8 mouse cellular contexts compared by ENCODE assay signal in genomic region chr8:106010748-106011642, GRCm38 (mm10). TPM values are rescaled to one million over a fixed set of nuclear protein-coding genes. Genes with fewer than 3 reads are reported as not detected.
DNase-seq lines count a peak whose midpoint lies in the region; ATAC-seq and TF ChIP-seq lines count a peak whose summit lies in the region.

No protein-coding gene starts in this region.

- ATAC-seq in heart, embryonic 12.5 days (ENCODE audit: insufficient number of reproducible peaks, low FRiP score): peak; percentile 92
- ATAC-seq in kidney, postnatal 0 days (replicated peaks; ENCODE audit: low FRiP score, low read depth): peak; percentile 93
- ATAC-seq in liver, embryonic 11.5 days (replicated peaks; ENCODE audit: low FRiP score): peak; percentile 87
- peak; percentile 95 for ATAC-seq in stomach, embryonic 14.5 days (ENCODE audit: insufficient number of reproducible peaks, insufficient read depth, low FRiP score, low read depth)

- DNase-seq in brain, embryonic 14.5 days (ENCODE audit: low read depth): peak; percentile 98
- peak; percentile 97 for DNase-seq in kidney, postnatal 0 days (ENCODE audit: low spot score)
- DNase-seq in liver, embryonic 11.5 days (ENCODE audit: low spot score): peak; percentile 93
- peak; percentile 91 for DNase-seq in naive thymus-derived CD4-positive, alpha-beta T cell, adult 2 months (ENCODE audit: low read depth)

- no peaks in the 10 kb centered on the region for H3K27me3 ChIP-seq in C2C12 (ENCODE audit: control insufficient read depth, insufficient read depth, insufficient read length)
- H3K27me3 ChIP-seq in erythroblast, embryonic 14.5 days (ENCODE audit: control insufficient read depth): no peaks in the 10 kb centered on the region
- H3K27me3 ChIP-seq in heart, embryonic 12.5 days (replicated peaks): no peaks in the 10 kb centered on the region
- no peaks in the 10 kb centered on the region for H3K27me3 ChIP-seq in kidney, postnatal 0 days (ENCODE audit: insufficient read depth, low read length)
- H3K27me3 ChIP-seq in liver, embryonic 11.5 days (replicated peaks; ENCODE audit: control insufficient read depth, insufficient read depth, low read length): no peaks in the 10 kb centered on the region
- no peaks in the 10 kb centered on the region for H3K27me3 ChIP-seq in stomach, embryonic 14.5 days (ENCODE audit: control insufficient read depth, insufficient read depth, low read length)

- H3K36me3 ChIP-seq in C2C12 (ENCODE audit: control insufficient read depth, insufficient read depth): peaks cover 10% of the 10 kb centered on the region
- peaks cover 21% of the 10 kb centered on the region for H3K36me3 ChIP-seq in erythroblast, embryonic 14.5 days (ENCODE audit: control insufficient read depth)
- H3K36me3 ChIP-seq in heart, embryonic 12.5 days: peaks cover 4% of the 10 kb centered on the region; the same call in 1 of the 2 replicates
- 0 out of 2 replicates have a peak, but pooled peaks cover 4% of the 10 kb centered on the region for H3K36me3 ChIP-seq in kidney, postnatal 0 days (ENCODE audit: insufficient read depth, low read length)
- no peaks in the 10 kb centered on the region for H3K36me3 ChIP-seq in liver, embryonic 11.5 days (ENCODE audit: control insufficient read depth, insufficient read depth, low read length)
- no peaks in the 10 kb centered on the region for H3K36me3 ChIP-seq in stomach, embryonic 14.5 days (ENCODE audit: control insufficient read depth, insufficient read depth, low read length)

- peak overlapping the region; percentile 96 for H3K4me2 ChIP-seq in heart, embryonic 12.5 days
- H3K4me2 ChIP-seq in kidney, postnatal 0 days (ENCODE audit: low read length): peak overlapping the region; percentile 73
- peak overlapping the region; percentile 99 for H3K4me2 ChIP-seq in liver, embryonic 11.5 days
- peak overlapping the region; percentile 93 for H3K4me2 ChIP-seq in stomach, embryonic 14.5 days (replicated peaks; ENCODE audit: low read depth, low read length)

- peak; percentile 28; the same call in 1 of the 2 replicates for TF ChIP-seq POLR2A in brain, embryonic 14.5 days (IDR thresholded peaks at IDR 0.05; ENCODE audit: borderline replicate concordance, extremely low read depth, insufficient read depth, insufficient read length, poor library complexity, severe bottlenecking)

- H3K4me3 ChIP-seq in C2C12 (ENCODE audit: insufficient read depth, poor library complexity, severe bottlenecking): peak overlapping the region; percentile 89
- H3K4me3 ChIP-seq in erythroblast, embryonic 14.5 days (replicated peaks): peak overlapping the region; percentile 90
- peak overlapping the region; percentile 87 for H3K4me3 ChIP-seq in heart, embryonic 12.5 days
- H3K4me3 ChIP-seq in kidney, postnatal 0 days (replicated peaks; ENCODE audit: low read depth, low read length): peak overlapping the region; percentile 78
- peak overlapping the region; percentile 90 for H3K4me3 ChIP-seq in liver, embryonic 11.5 days (ENCODE audit: low read depth, low read length)
- peak overlapping the region; percentile 96 for H3K4me3 ChIP-seq in stomach, embryonic 14.5 days (ENCODE audit: low read depth, low read length)

- peaks cover 62% of the 10 kb centered on the region for H3K4me1 ChIP-seq in erythroblast, embryonic 14.5 days (ENCODE audit: control insufficient read depth)
- peaks cover 16% of the 10 kb centered on the region for H3K4me1 ChIP-seq in heart, embryonic 12.5 days (replicated peaks)
- H3K4me1 ChIP-seq in kidney, postnatal 0 days (replicated peaks; ENCODE audit: insufficient read depth, low read length): peaks cover 8% of the 10 kb centered on the region; the same call in 1 of the 2 replicates
- H3K4me1 ChIP-seq in liver, embryonic 11.5 days (replicated peaks; ENCODE audit: control insufficient read depth, insufficient read depth, low read length): peaks cover 9% of the 10 kb centered on the region
- H3K4me1 ChIP-seq in stomach, embryonic 14.5 days (ENCODE audit: control insufficient read depth, insufficient read depth, low read length): peaks cover 8% of the 10 kb centered on the region

- WGBS in heart, embryonic 12.5 days: 1% methylated on average over 74 of the region's 74 CpGs
- WGBS in kidney, postnatal 0 days: under 1% methylated on average over 74 of the region's 74 CpGs
- WGBS in liver, embryonic 11.5 days: 1% methylated on average over 74 of the region's 74 CpGs
- 2% methylated on average over 73 of the region's 74 CpGs for WGBS in stomach, embryonic 14.5 days

- H3K9me3 ChIP-seq in erythroblast, embryonic 14.5 days (ENCODE audit: control insufficient read depth, low read length): no peaks in the 10 kb centered on the region
- no peaks in the 10 kb centered on the region for H3K9me3 ChIP-seq in heart, embryonic 12.5 days (replicated peaks)
- no peaks in the 10 kb centered on the region for H3K9me3 ChIP-seq in kidney, postnatal 0 days (replicated peaks; ENCODE audit: low read length)
- H3K9me3 ChIP-seq in liver, embryonic 11.5 days (ENCODE audit: control insufficient read depth, low read length): no peaks in the 10 kb centered on the region
- H3K9me3 ChIP-seq in stomach, embryonic 14.5 days (ENCODE audit: control insufficient read depth, low read depth, low read length): no peaks in the 10 kb centered on the region

- H3ac ChIP-seq in C2C12 (ENCODE audit: control insufficient read depth, insufficient read length, low read depth): peak overlapping the region; percentile 88

- H3K27ac ChIP-seq in heart, embryonic 12.5 days (ENCODE audit: poor library complexity, severe bottlenecking): peak overlapping the region; percentile 40; the same call in 1 of the 2 replicates
- H3K27ac ChIP-seq in kidney, postnatal 0 days: peak overlapping the region; percentile 66
- H3K27ac ChIP-seq in liver, embryonic 11.5 days (ENCODE audit: low read depth, low read length): peak overlapping the region; percentile 76
- peak overlapping the region; percentile 69 for H3K27ac ChIP-seq in stomach, embryonic 14.5 days (ENCODE audit: low read length)

- peaks cover 40% of the 10 kb centered on the region for H3K79me2 ChIP-seq in C2C12 (ENCODE audit: control insufficient read depth, insufficient read depth)

- TF ChIP-seq CTCF in C2C12 (IDR thresholded peaks at IDR 0.05; ENCODE audit: control insufficient read depth, insufficient read depth, insufficient read length): peak; percentile 2
- TF ChIP-seq CTCF in brain, embryonic 14.5 days (IDR thresholded peaks at IDR 0.05; ENCODE audit: borderline replicate concordance, extremely low read depth, insufficient read depth, insufficient read length): no peak
- TF ChIP-seq CTCF in kidney, postnatal 0 days (IDR thresholded peaks at IDR 0.05; ENCODE audit: low read depth): no peak

- peak overlapping the region; percentile 90 for H3K9ac ChIP-seq in heart, embryonic 12.5 days
- peak overlapping the region; percentile 86 for H3K9ac ChIP-seq in kidney, postnatal 0 days (ENCODE audit: low read depth, low read length)
- H3K9ac ChIP-seq in liver, embryonic 11.5 days (ENCODE audit: low read depth, low read length): peak overlapping the region; percentile 89
- H3K9ac ChIP-seq in stomach, embryonic 14.5 days (replicated peaks; ENCODE audit: low read depth, low read length): peak overlapping the region; percentile 87

- H3K79me3 ChIP-seq in C2C12 (ENCODE audit: low read depth): peaks cover 12% of the 10 kb centered on the region

RNA-seq across cellular contexts. Expression of gene Ddx28, which starts 0.7 kb away (rescaled TPM):
- polyA plus RNA-seq in C2C12 (2012; fragmentation: generic; extraction: Trizol): 15.0 TPM
- 16.5 and 17.8 TPM in 2 replicates for polyA plus RNA-seq in brain, embryonic 14.5 days (2012; rRNA removed)
- 0.74 and 1.1 TPM in 2 replicates for polyA plus RNA-seq in erythroblast, embryonic 14.5 days (2012)
- 12.7 and 13.7 TPM in 2 replicates for polyA plus RNA-seq in heart, embryonic 12.5 days (2016; fragmentation: Nextera tagmentation; extraction: Ambion mirVana)
- polyA plus RNA-seq in kidney, postnatal 0 days (2015; fragmentation: Nextera tagmentation; extraction: Ambion mirVana): 16.1 and 16.9 TPM in 2 replicates
- polyA plus RNA-seq in liver, embryonic 11.5 days (2014; fragmentation: Nextera tagmentation; extraction: Ambion mirVana): 22.3 and 22.5 TPM in 2 replicates
- polyA plus RNA-seq in stomach, embryonic 14.5 days (2014; fragmentation: Nextera tagmentation; extraction: Ambion mirVana): 16.4 and 18.4 TPM in 2 replicates

RNA-seq across cellular contexts. Expression of gene Dpep2nb, which starts 5.2 kb away (rescaled TPM):
- polyA plus RNA-seq in C2C12 (2012; fragmentation: generic; extraction: Trizol): 0.05 TPM
- not detected in 2 replicates for polyA plus RNA-seq in brain, embryonic 14.5 days (2012; rRNA removed)
- not detected in 2 replicates for polyA plus RNA-seq in erythroblast, embryonic 14.5 days (2012)
- polyA plus RNA-seq in heart, embryonic 12.5 days (2016; fragmentation: Nextera tagmentation; extraction: Ambion mirVana): 0.17 TPM in 1 of 2 replicates, not detected in the other
- polyA plus RNA-seq in kidney, postnatal 0 days (2015; fragmentation: Nextera tagmentation; extraction: Ambion mirVana): not detected in 2 replicates
- not detected in 2 replicates for polyA plus RNA-seq in liver, embryonic 11.5 days (2014; fragmentation: Nextera tagmentation; extraction: Ambion mirVana)
- polyA plus RNA-seq in stomach, embryonic 14.5 days (2014; fragmentation: Nextera tagmentation; extraction: Ambion mirVana): 0.29 TPM in 1 of 2 replicates, not detected in the other

RNA-seq across cellular contexts. Expression of gene Dus2, which starts 19.9 kb away (rescaled TPM):
- polyA plus RNA-seq in C2C12 (2012; fragmentation: generic; extraction: Trizol): 13.1 TPM
- polyA plus RNA-seq in brain, embryonic 14.5 days (2012; rRNA removed): 22.9 and 24.4 TPM in 2 replicates
- polyA plus RNA-seq in erythroblast, embryonic 14.5 days (2012): 0.25 and 0.47 TPM in 2 replicates
- 15.2 TPM in 2 replicates for polyA plus RNA-seq in heart, embryonic 12.5 days (2016; fragmentation: Nextera tagmentation; extraction: Ambion mirVana)
- polyA plus RNA-seq in kidney, postnatal 0 days (2015; fragmentation: Nextera tagmentation; extraction: Ambion mirVana): 11.7 and 15.5 TPM in 2 replicates
- polyA plus RNA-seq in liver, embryonic 11.5 days (2014; fragmentation: Nextera tagmentation; extraction: Ambion mirVana): 24.0 and 25.0 TPM in 2 replicates
- 22.8 and 23.6 TPM in 2 replicates for polyA plus RNA-seq in stomach, embryonic 14.5 days (2014; fragmentation: Nextera tagmentation; extraction: Ambion mirVana)

RNA-seq across cellular contexts. Expression of gene Dpep3, which starts 31.8 kb away (rescaled TPM):
- not detected for polyA plus RNA-seq in C2C12 (2012; fragmentation: generic; extraction: Trizol)
- not detected in 2 replicates for polyA plus RNA-seq in brain, embryonic 14.5 days (2012; rRNA removed)
- not detected in 2 replicates for polyA plus RNA-seq in erythroblast, embryonic 14.5 days (2012)
- polyA plus RNA-seq in heart, embryonic 12.5 days (2016; fragmentation: Nextera tagmentation; extraction: Ambion mirVana): not detected in 2 replicates
- not detected in 2 replicates for polyA plus RNA-seq in kidney, postnatal 0 days (2015; fragmentation: Nextera tagmentation; extraction: Ambion mirVana)
- polyA plus RNA-seq in liver, embryonic 11.5 days (2014; fragmentation: Nextera tagmentation; extraction: Ambion mirVana): not detected in 2 replicates
- not detected in 2 replicates for polyA plus RNA-seq in stomach, embryonic 14.5 days (2014; fragmentation: Nextera tagmentation; extraction: Ambion mirVana)

RNA-seq across cellular contexts. Expression of gene Slc12a4, which starts 45.1 kb away (rescaled TPM):
- polyA plus RNA-seq in C2C12 (2012; fragmentation: generic; extraction: Trizol): 79.1 TPM
- polyA plus RNA-seq in brain, embryonic 14.5 days (2012; rRNA removed): 15.2 and 17.0 TPM in 2 replicates
- 1.7 and 1.9 TPM in 2 replicates for polyA plus RNA-seq in erythroblast, embryonic 14.5 days (2012)
- polyA plus RNA-seq in heart, embryonic 12.5 days (2016; fragmentation: Nextera tagmentation; extraction: Ambion mirVana): 57.5 and 58.3 TPM in 2 replicates
- polyA plus RNA-seq in kidney, postnatal 0 days (2015; fragmentation: Nextera tagmentation; extraction: Ambion mirVana): 19.8 and 23.7 TPM in 2 replicates
- 25.6 and 25.8 TPM in 2 replicates for polyA plus RNA-seq in liver, embryonic 11.5 days (2014; fragmentation: Nextera tagmentation; extraction: Ambion mirVana)
- 38.1 and 39.3 TPM in 2 replicates for polyA plus RNA-seq in stomach, embryonic 14.5 days (2014; fragmentation: Nextera tagmentation; extraction: Ambion mirVana)

Comparison
In these comparisons a context has a peak if more than half of its experiments do, and no peak if none do; other contexts are left out.
1. Peak in every context shown above with its lines: DNase-seq, ATAC-seq, H3K4me3 ChIP-seq and H3K27ac ChIP-seq.